Mouse (Mus musculus): ENCODE data around the gene Sox6.
"Not testable (repeated sequence)": the region's sequence is repeated elsewhere in the genome, so short reads cannot be mapped to it uniquely, and the experiment has no call there.

The Sox6 gene

GRCm38 (mm10) chr7:116038511-116038910 is at the start of gene Sox6:
Gene Sox6 (minus strand): TSS chr7:116038796.
- DNase-seq (ENCODE audit: low spot score in 2 of 2): no peak

GRCm38 (mm10) chr7:116084366-116084765 is 45.8 kb upstream of the Sox6 start, which contains the start of gene Gm4353:
Gene Gm4353 (minus strand): TSS chr7:116084635.
- DNase-seq (ENCODE audit: low spot score in 2 of 2): not testable (repeated sequence)

- no peak for DNase-seq (ENCODE audit: low spot score in 2 of 2)
These were observed 22.1 kb upstream of the Sox6 start for GRCm38 (mm10) chr7:116060739-116061138.

GRCm38 (mm10) chr7:116040470-116041019 is 1.9 kb upstream of the Sox6 start:
- DNase-seq (ENCODE audit: low spot score in 2 of 2): no peak

- peak; percentile 80 to 90 for DNase-seq (ENCODE audit: low spot score in 2 of 2)
These were observed 1.2 kb upstream of the Sox6 start for GRCm38 (mm10) chr7:116039538-116040466.

GRCm38 (mm10) chr7:116039196-116039537 is 571 bp upstream of the Sox6 start, which contains the start of gene 1110004F10Rik:
Gene 1110004F10Rik (plus strand): TSS chr7:116039397.
- DNase-seq (ENCODE audit: low spot score in 2 of 2): no peak

- DNase-seq (ENCODE audit: low spot score in 2 of 2): no peak
These were observed 572 bp downstream of the Sox6 start for GRCm38 (mm10) chr7:116038024-116038423.

- no peak for DNase-seq (ENCODE audit: low spot score in 2 of 2)
These were observed 1.7 kb downstream of the Sox6 start for GRCm38 (mm10) chr7:116036591-116037555.

- no peak for DNase-seq (ENCODE audit: low spot score in 2 of 2)
These were observed 3.1 kb downstream of the Sox6 start for GRCm38 (mm10) chr7:116035504-116035903.

GRCm38 (mm10) chr7:116034282-116034758 is 4.3 kb downstream of the Sox6 start:
- peak; percentile 28 to 52 for DNase-seq (ENCODE audit: low spot score in 2 of 2)

GRCm38 (mm10) chr7:116033371-116034241 is 5.0 kb downstream of the Sox6 start:
- peak; percentile 27 to 53 for DNase-seq (ENCODE audit: low spot score in 2 of 2)

GRCm38 (mm10) chr7:116032596-116033307 is 5.8 kb downstream of the Sox6 start:
- peak in 1 of 2 experiments; percentile 84 for DNase-seq (ENCODE audit: low spot score in 2 of 2)

GRCm38 (mm10) chr7:116031718-116032595 is 6.6 kb downstream of the Sox6 start:
- peak in 1 of 2 experiments; percentile 39 for DNase-seq (ENCODE audit: low spot score in 2 of 2)

GRCm38 (mm10) chr7:116031388-116031717 is 7.2 kb downstream of the Sox6 start:
- no peak for DNase-seq (ENCODE audit: low spot score in 2 of 2)

GRCm38 (mm10) chr7:116030597-116031387 is 7.8 kb downstream of the Sox6 start:
- DNase-seq (ENCODE audit: low spot score in 2 of 2): peak in 1 of 2 experiments; percentile 23

- no peak for DNase-seq (ENCODE audit: low spot score in 2 of 2)
These were observed 8.6 kb downstream of the Sox6 start for GRCm38 (mm10) chr7:116029991-116030390.

- no peak for DNase-seq (ENCODE audit: low spot score in 2 of 2)
These were observed 35.9 kb downstream of the Sox6 start for GRCm38 (mm10) chr7:116002726-116003125.

GRCm38 (mm10) chr7:115988109-115988779 is 50.4 kb downstream of the Sox6 start:
- no peak for DNase-seq (ENCODE audit: low spot score in 2 of 2)

Data from cerebellum, postnatal 4 days (tissue).